Mouse (Mus musculus): ENCODE results near the gene Clspn. TPM values are rescaled to one million over a fixed set of nuclear protein-coding genes. Genes with fewer than 3 reads are reported as not detected.

Gene Clspn
- polyA plus RNA-seq, 1 experiment from 2014 or later, result 54.4 TPM

GRCm38 (mm10) chr4:126627021-126627681, 70.4 kb downstream of the Clspn start:
- no peaks in the 10 kb centered on the region for H3K9me3 ChIP-seq (replicated peaks; ENCODE audit: control insufficient read depth, low read length)
- no peaks in the 10 kb centered on the region for H3K4me1 ChIP-seq (ENCODE audit: control insufficient read depth, insufficient read depth, low read length)
- no peaks in the 10 kb centered on the region for H3K27me3 ChIP-seq (ENCODE audit: control insufficient read depth, insufficient read depth, low read length)
- H3K9ac ChIP-seq (replicated peaks; ENCODE audit: low read length), result 0 out of 2 replicates have a peak overlapping the region, but pooled peaks have one; percentile 30
- 1% methylated on average over 23 of the region's 23 CpGs for WGBS
- no peak overlapping the region for H3K27ac ChIP-seq (replicated peaks; ENCODE audit: low read depth, low read length)
- ATAC-seq (replicated peaks; ENCODE audit: insufficient number of reproducible peaks, low FRiP score, low TSS enrichment, low read depth), result no peak
- no peaks in the 10 kb centered on the region for H3K36me3 ChIP-seq (replicated peaks; ENCODE audit: control insufficient read depth, insufficient read depth, low read depth, low read length)
- H3K4me3 ChIP-seq (ENCODE audit: low read depth, low read length), result no peak overlapping the region
- DNase-seq (ENCODE audit: low spot score), result peak; percentile 57
- peak overlapping the region; percentile 19; the same call in 1 of the 2 replicates for H3K4me2 ChIP-seq (ENCODE audit: low read depth, low read length)

GRCm38 (mm10) chr4:126631922-126632321, 75.2 kb downstream of the Clspn start:
- Histone ChIP-seq H3K9me3 (replicated peaks; ENCODE audit: control insufficient read depth, low read length) (no peaks in the 10 kb centered on the region), H3K9ac (replicated peaks; ENCODE audit: low read length) (no peak overlapping the region), H3K4me2 (ENCODE audit: low read depth, low read length) (no peak overlapping the region), H3K4me1 (ENCODE audit: control insufficient read depth, insufficient read depth, low read length) (no peaks in the 10 kb centered on the region), H3K36me3 (replicated peaks; ENCODE audit: control insufficient read depth, insufficient read depth, low read depth, low read length) (no peaks in the 10 kb centered on the region), H3K27me3 (ENCODE audit: control insufficient read depth, insufficient read depth, low read length) (no peaks in the 10 kb centered on the region), H3K4me3 (ENCODE audit: low read depth, low read length) (no peak overlapping the region), H3K27ac (replicated peaks; ENCODE audit: low read depth, low read length) (no peak overlapping the region)
- 42% methylated on average over 2 of the region's 2 CpGs for whole genome bisulfite sequencing
- DNase-seq (ENCODE audit: low spot score) (peak; percentile 10), ATAC-seq (replicated peaks; ENCODE audit: insufficient number of reproducible peaks, low FRiP score, low TSS enrichment, low read depth) (no peak)

- Histone ChIP-seq H3K4me1 (ENCODE audit: control insufficient read depth, insufficient read depth, low read length) (no peaks in the 10 kb centered on the region), H3K27ac (replicated peaks; ENCODE audit: low read depth, low read length) (no peak overlapping the region), H3K27me3 (ENCODE audit: control insufficient read depth, insufficient read depth, low read length) (no peaks in the 10 kb centered on the region), H3K9me3 (replicated peaks; ENCODE audit: control insufficient read depth, low read length) (no peaks in the 10 kb centered on the region), H3K36me3 (replicated peaks; ENCODE audit: control insufficient read depth, insufficient read depth, low read depth, low read length) (no peaks in the 10 kb centered on the region), H3K9ac (replicated peaks; ENCODE audit: low read length) (no peak overlapping the region), H3K4me2 (ENCODE audit: low read depth, low read length) (no peak overlapping the region), H3K4me3 (ENCODE audit: low read depth, low read length) (no peak overlapping the region)
- no peak for ATAC-seq (replicated peaks; ENCODE audit: insufficient number of reproducible peaks, low FRiP score, low TSS enrichment, low read depth)
- 61% methylated on average over 3 of the region's 3 CpGs for WGBS
- no peak for DNase-seq (ENCODE audit: low spot score)
Observed at GRCm38 (mm10) chr4:126632668-126633067, 75.9 kb downstream of the Clspn start.

- H3K36me3 ChIP-seq (replicated peaks; ENCODE audit: control insufficient read depth, insufficient read depth, low read depth, low read length), result no peaks in the 10 kb centered on the region
- ATAC-seq (replicated peaks; ENCODE audit: insufficient number of reproducible peaks, low FRiP score, low TSS enrichment, low read depth) (no peak), DNase-seq (ENCODE audit: low spot score) (no peak)
- no peak overlapping the region for H3K4me2 ChIP-seq (ENCODE audit: low read depth, low read length)
- 27% methylated on average over 11 of the region's 11 CpGs for WGBS
- H3K4me1 ChIP-seq (ENCODE audit: control insufficient read depth, insufficient read depth, low read length), result no peaks in the 10 kb centered on the region
- no peaks in the 10 kb centered on the region for H3K27me3 ChIP-seq (ENCODE audit: control insufficient read depth, insufficient read depth, low read length)
- no peak overlapping the region for H3K27ac ChIP-seq (replicated peaks; ENCODE audit: low read depth, low read length)
- no peaks in the 10 kb centered on the region for H3K9me3 ChIP-seq (replicated peaks; ENCODE audit: control insufficient read depth, low read length)
- H3K9ac ChIP-seq (replicated peaks; ENCODE audit: low read length), result no peak overlapping the region
- no peak overlapping the region for H3K4me3 ChIP-seq (ENCODE audit: low read depth, low read length)
Observed at GRCm38 (mm10) chr4:126636330-126636729, 79.6 kb downstream of the Clspn start.

- no peak for DNase-seq (ENCODE audit: low spot score)
- no peak overlapping the region for H3K4me3 ChIP-seq (ENCODE audit: low read depth, low read length)
- H3K27ac ChIP-seq (replicated peaks; ENCODE audit: low read depth, low read length), result no peak overlapping the region
- no peak overlapping the region for H3K9ac ChIP-seq (replicated peaks; ENCODE audit: low read length)
- H3K27me3 ChIP-seq (ENCODE audit: control insufficient read depth, insufficient read depth, low read length), result no peaks in the 10 kb centered on the region
- no peaks in the 10 kb centered on the region for H3K4me1 ChIP-seq (ENCODE audit: control insufficient read depth, insufficient read depth, low read length)
- H3K36me3 ChIP-seq (replicated peaks; ENCODE audit: control insufficient read depth, insufficient read depth, low read depth, low read length), result no peaks in the 10 kb centered on the region
- WGBS, result 70% methylated on average over 4 of the region's 4 CpGs
- no peak for ATAC-seq (replicated peaks; ENCODE audit: insufficient number of reproducible peaks, low FRiP score, low TSS enrichment, low read depth)
- H3K4me2 ChIP-seq (ENCODE audit: low read depth, low read length), result no peak overlapping the region
- H3K9me3 ChIP-seq (replicated peaks; ENCODE audit: control insufficient read depth, low read length), result no peaks in the 10 kb centered on the region
Observed at GRCm38 (mm10) chr4:126637446-126637845, 80.7 kb downstream of the Clspn start.

- ATAC-seq (replicated peaks; ENCODE audit: insufficient number of reproducible peaks, low FRiP score, low TSS enrichment, low read depth), result no peak
- no peak overlapping the region for H3K9ac ChIP-seq (replicated peaks; ENCODE audit: low read length)
Observed at GRCm38 (mm10) chr4:126639339-126639738, 82.6 kb downstream of the Clspn start.

GRCm38 (mm10) chr4:126641901-126642300, 85.2 kb downstream of the Clspn start:
- no peaks in the 10 kb centered on the region for H3K36me3 ChIP-seq (replicated peaks; ENCODE audit: control insufficient read depth, insufficient read depth, low read depth, low read length)
- no peaks in the 10 kb centered on the region for H3K4me1 ChIP-seq (ENCODE audit: control insufficient read depth, insufficient read depth, low read length)
- H3K27me3 ChIP-seq (ENCODE audit: control insufficient read depth, insufficient read depth, low read length), result no peaks in the 10 kb centered on the region
- no peak for ATAC-seq (replicated peaks; ENCODE audit: insufficient number of reproducible peaks, low FRiP score, low TSS enrichment, low read depth)
- H3K4me3 ChIP-seq (ENCODE audit: low read depth, low read length), result no peak overlapping the region
- H3K4me2 ChIP-seq (ENCODE audit: low read depth, low read length), result no peak overlapping the region
- no peak overlapping the region for H3K27ac ChIP-seq (replicated peaks; ENCODE audit: low read depth, low read length)
- WGBS, result 50% methylated on average over 9 of the region's 9 CpGs
- no peaks in the 10 kb centered on the region for H3K9me3 ChIP-seq (replicated peaks; ENCODE audit: control insufficient read depth, low read length)
- H3K9ac ChIP-seq (replicated peaks; ENCODE audit: low read length), result no peak overlapping the region
- no peak for DNase-seq (ENCODE audit: low spot score)

More at GRCm38 (mm10) chr4:126639339-126639738, 82.6 kb downstream of the Clspn start:
- Histone ChIP-seq H3K4me1 (ENCODE audit: control insufficient read depth, insufficient read depth, low read length) (no peaks in the 10 kb centered on the region), H3K36me3 (replicated peaks; ENCODE audit: control insufficient read depth, insufficient read depth, low read depth, low read length) (no peaks in the 10 kb centered on the region), H3K4me3 (ENCODE audit: low read depth, low read length) (no peak overlapping the region), H3K27ac (replicated peaks; ENCODE audit: low read depth, low read length) (no peak overlapping the region), H3K9me3 (replicated peaks; ENCODE audit: control insufficient read depth, low read length) (no peaks in the 10 kb centered on the region), H3K4me2 (ENCODE audit: low read depth, low read length) (no peak overlapping the region), H3K27me3 (ENCODE audit: control insufficient read depth, insufficient read depth, low read length) (no peaks in the 10 kb centered on the region)
- WGBS, result 70% methylated on average over 7 of the region's 7 CpGs
- no peak for DNase-seq (ENCODE audit: low spot score)
